Mouse (Mus musculus) CH12.LX (cell line): Measurements from ENCODE around the gene Ncoa7. TPM values are rescaled to one million over a fixed set of nuclear protein-coding genes. Genes with fewer than 3 reads are reported as not detected.

Experiments used
- DNase-seq: peaks from one replicate; pipeline ENCODE4 v3.0.0-alpha.2; 2013; ENCODE audit errors: extremely low read depth
- H3K27ac ChIP-seq: 2 replicates; pipeline ENCODE4 v1.5.1; 2012; ENCODE audit warnings: low read depth, mild to moderate bottlenecking, control low read depth, moderate library complexity; ENCODE audit not compliant: insufficient read depth
- H3K27me3 ChIP-seq: replicated peaks from 2 replicates; pipeline ENCODE3; 2012; ENCODE audit warnings: inconsistent platforms
- H3K36me3 ChIP-seq, 2 experiments: replicated peaks in 1 of 2; 2 replicates each; pipeline versions ENCODE3 to v1.6.1; 2012; ENCODE audit warnings: inconsistent platforms in 1 of 2, low read length in 1 of 2, mild to moderate bottlenecking in 1 of 2, mixed read lengths in 1 of 2, moderate library complexity in 1 of 2; ENCODE audit not compliant: control insufficient read depth in 1 of 2, insufficient read depth in 1 of 2
- H3K4me1 ChIP-seq, 2 experiments: 2 replicates each; pipeline ENCODE4 v1.6.1; 2012; ENCODE audit warnings: inconsistent platforms in 1 of 2, moderate library complexity in 1 of 2; ENCODE audit not compliant: insufficient read depth in 2 of 2, control insufficient read depth in 1 of 2
- H3K4me2 ChIP-seq: 2 replicates; pipeline ENCODE4 v1.6.1; 2012; ENCODE audit warnings: low read depth, mild to moderate bottlenecking, control low read depth; ENCODE audit not compliant: poor library complexity, insufficient read depth, severe bottlenecking
- H3K4me3 ChIP-seq, 3 experiments: fragments of 150-350 bp in 1 of 3; sonication (generic) in 1 of 3; replicated peaks in 1 of 3; 2 replicates each; pipeline versions ENCODE3 to v1.5.1; 2011 to 2012; ENCODE audit warnings: low read depth in 2 of 3, low read length in 2 of 3, mild to moderate bottlenecking in 2 of 3, moderate library complexity in 2 of 3, control low read depth in 1 of 3, improper control_type of control experiment in 1 of 3, inconsistent platforms in 1 of 3, mixed read lengths in 1 of 3; ENCODE audit not compliant: poor library complexity in 1 of 3
- H3K79me2 ChIP-seq: replicated peaks from 2 replicates; pipeline ENCODE4 v1.6.1; 2012; ENCODE audit warnings: mild to moderate bottlenecking, moderate library complexity; ENCODE audit not compliant: control insufficient read depth, poor library complexity, insufficient read depth, severe bottlenecking; ENCODE audit errors: extremely low read depth
- H3K9ac ChIP-seq: 2 replicates; pipeline ENCODE4 v1.6.1; 2012; ENCODE audit warnings: low read depth, mild to moderate bottlenecking, control low read depth, moderate library complexity; ENCODE audit not compliant: insufficient read depth
- H3K9me3 ChIP-seq: replicated peaks from 2 replicates; pipeline ENCODE3; 2012; ENCODE audit warnings: low read length, inconsistent platforms, mixed read lengths
- BHLHE40 ChIP-seq: IDR thresholded peaks from 2 replicates; pipeline ENCODE4 v1.6.1; 2011; ENCODE audit warnings: mild to moderate bottlenecking, low read depth, low read length, improper control_type of control experiment
- CTCF ChIP-seq, 2 experiments: IDR thresholded peaks in 1 of 2; conservative IDR thresholded peaks in 1 of 2; 2 replicates each; pipeline ENCODE4 v1.5.1; 2011 to 2012; ENCODE audit warnings: low read depth in 2 of 2, low read length in 2 of 2, improper control_type of control experiment in 1 of 2, inconsistent platforms in 1 of 2, mild to moderate bottlenecking in 1 of 2, moderate library complexity in 1 of 2
- ETS1 ChIP-seq: conservative IDR thresholded peaks from 2 replicates; pipeline ENCODE4 v1.6.1; 2012; ENCODE audit warnings: low read depth, mild to moderate bottlenecking, inconsistent platforms, low read length, improper control_type of control experiment, moderate library complexity
- MEF2A ChIP-seq: IDR thresholded peaks from 2 replicates; pipeline ENCODE4 v1.6.1; 2014; ENCODE audit warnings: low read depth, mild to moderate bottlenecking, inconsistent platforms, low read length, improper control_type of control experiment, borderline replicate concordance
- MYC ChIP-seq: IDR thresholded peaks from 2 replicates; pipeline ENCODE4 v1.6.1; 2011; ENCODE audit warnings: low read depth, mild to moderate bottlenecking, improper control_type of control experiment, low read length
- NRF1 ChIP-seq: IDR thresholded peaks from 2 replicates; pipeline ENCODE4 v1.6.1; 2014; ENCODE audit warnings: low read depth, mild to moderate bottlenecking, inconsistent platforms, low read length, improper control_type of control experiment, moderate library complexity
- PAX5 ChIP-seq: IDR thresholded peaks from 2 replicates; pipeline ENCODE4 v1.6.1; 2012; ENCODE audit warnings: low read length, inconsistent platforms, mixed read lengths
- POLR2AphosphoS2 ChIP-seq: IDR thresholded peaks from 2 replicates; pipeline ENCODE4 v1.6.1; 2011; ENCODE audit warnings: low read depth, low read length, improper control_type of control experiment
- RAD21 ChIP-seq: IDR thresholded peaks from 2 replicates; pipeline ENCODE4 v1.6.1; 2011; ENCODE audit warnings: low read depth, mild to moderate bottlenecking, low read length, improper control_type of control experiment, moderate library complexity
- RCOR1 ChIP-seq: conservative IDR thresholded peaks from 2 replicates; pipeline ENCODE4 v1.6.1; 2012; ENCODE audit warnings: low read depth, mild to moderate bottlenecking, inconsistent platforms, low read length, improper control_type of control experiment
- SIN3A ChIP-seq: IDR thresholded peaks from 2 replicates; pipeline ENCODE4 v1.6.1; 2012; ENCODE audit warnings: low read length, improper control_type of control experiment, inconsistent platforms
- SMC3 ChIP-seq: IDR thresholded peaks from 2 replicates; pipeline ENCODE4 v1.6.1; 2011; ENCODE audit warnings: low read depth, low read length, improper control_type of control experiment
- dilution Hi-C: fragments of 300-500 bp; cut with MboI; formaldehyde crosslinking; loops from 2 replicates; pipeline ENCODE4 v1.14.3; 2020; ENCODE audit warnings: low sequenced_read_pairs; ENCODE audit not compliant: extremely low pct_unique_long_range_greater_than_20kb, extremely low pct_ligation_motif_present
- in situ Hi-C: fragments of 300-500 bp; cut with MboI; formaldehyde crosslinking; loops from 3 replicates; pipeline ENCODE4 v1.14.3; 2019; ENCODE audit warnings: low sequenced_read_pairs, low pct_ligation_motif_present, low pct_unique_long_range_greater_than_20kb, mixed read lengths
- polyA plus RNA-seq: library from polyadenylated mRNA; unstranded; fragments of >175 nt; gene quantifications from 2 replicates; pipeline ENCODE4 v1.2.1, GENCODE M21; 2012; ENCODE audit warnings: low read depth; ENCODE audit not compliant: insufficient read length
- total RNA-seq, 2 experiments: library from RNA; depleted of rRNA; stranded (reverse); fragments of 300-350 nt in 1 of 2; fragments of >200 nt in 1 of 2; gene quantifications; 2 replicates each; pipeline ENCODE4 v1.2.3; 2012 to 2014

Ncoa7 gene
- total and polyA plus RNA-seq, 3 experiments = 4.7 to 9.2 (median 7.0) TPM

- H3K27ac ChIP-seq = no peak overlapping the region
- in situ Hi-C loops (loop anchor here (5.0 to 25.0 kb wide), 2 partner anchors 178 to 688 kb away; partner anchors contain the start of genes Hddc2 and Ncoa7), dilution Hi-C loops (no loop called here)
- no peaks in the 10 kb centered on the region for H3K79me2 ChIP-seq
- TF ChIP-seq NRF1 (no peak), BHLHE40 (0 out of 2 replicates have a peak, but pooled peaks have one; percentile 6), MYC (peak; percentile 44; the same call in 1 of the 2 replicates), RCOR1 (0 out of 2 replicates have a peak, but pooled peaks have one; percentile 27)
- no peak overlapping the region for H3K4me3 ChIP-seq
- no peaks in the 10 kb centered on the region for H3K27me3 ChIP-seq
- peak overlapping the region; percentile 34; the same call in 1 of the 2 replicates for H3K4me2 ChIP-seq
- DNase-seq = no peak
- H3K4me1 ChIP-seq = peaks cover 6 to 55% of the 10 kb centered on the region in 2 experiments
- 0 out of 2 replicates have a peak overlapping the region, but pooled peaks have one; percentile 53 for H3K9ac ChIP-seq
- H3K36me3 ChIP-seq = peaks cover 0 to 3% of the 10 kb centered on the region in 2 experiments
- peaks cover 3% of the 10 kb centered on the region for H3K9me3 ChIP-seq
These were observed 178.7 kb downstream of the Ncoa7 start for GRCm38 (mm10) chr10:30624161-30625019.

GRCm38 (mm10) chr10:30622928-30623327 lies 180.2 kb downstream of the Ncoa7 start:
- Histone ChIP-seq H3K9ac (no peak overlapping the region), H3K4me3 (no peak overlapping the region), H3K4me2 (0 out of 2 replicates have a peak overlapping the region, but pooled peaks have one; percentile 29), H3K27ac (no peak overlapping the region), H3K9me3 (no peaks in the 10 kb centered on the region), H3K79me2 (no peaks in the 10 kb centered on the region), H3K36me3 (no peaks in the 10 kb centered on the region), H3K27me3 (no peaks in the 10 kb centered on the region)
- DNase-seq = no peak
- in situ Hi-C loops = loop anchor here (5.0 to 25.0 kb wide), 2 partner anchors 179 to 689 kb away; partner anchors contain the start of genes Hddc2 and Ncoa7
- dilution Hi-C loops = no loop called here
- no peak for TF ChIP-seq ETS1
- no peak for TF ChIP-seq SIN3A
- peak; percentile 55 for TF ChIP-seq SMC3
- peak in 1 of 2 experiments; percentile 64; a peak in 2 of 4 replicates for TF ChIP-seq CTCF (conservative IDR thresholded peaks at IDR 0.05 in 1 of 2, IDR thresholded peaks at IDR 0.05 in 1 of 2; ENCODE audit: low read depth in 2 of 2, low read length in 2 of 2)
- peak; percentile 61 for TF ChIP-seq RAD21
- TF ChIP-seq, all 38 proteins: peak for 3
- peaks cover 6 to 57% of the 10 kb centered on the region in 2 experiments for H3K4me1 ChIP-seq

GRCm38 (mm10) chr10:30618918-30619210 lies 184.3 kb downstream of the Ncoa7 start:
- peaks cover 0 to 24% of the 10 kb centered on the region in 2 experiments; a peak in 3 of 4 replicates for H3K4me1 ChIP-seq
- H3K4me3 ChIP-seq = peak overlapping the region; percentile 51 to 64 (median 58)
- H3K4me2 ChIP-seq = peak overlapping the region; percentile 75
- H3K9me3 ChIP-seq = no peaks in the 10 kb centered on the region
- dilution Hi-C loops = no loop called here
- H3K27ac ChIP-seq = no peak overlapping the region
- H3K36me3 ChIP-seq = no peaks in the 10 kb centered on the region
- no peak for TF ChIP-seq PAX5
- no peak for TF ChIP-seq POLR2AphosphoS2
- TF ChIP-seq MEF2A = no peak
- TF ChIP-seq, all 38 proteins: peak for 0
- 0 out of 2 replicates have a peak, but pooled peaks cover 2% of the 10 kb centered on the region for H3K79me2 ChIP-seq
- peak overlapping the region; percentile 76 for H3K9ac ChIP-seq
- DNase-seq = no peak
- no peaks in the 10 kb centered on the region for H3K27me3 ChIP-seq
- in situ Hi-C loops = loop anchor here (5.0 to 25.0 kb wide), 2 partner anchors 98 to 693 kb away; partner anchors contain the start of gene Hddc2
